Mouse (Mus musculus) forebrain, embryonic 12.5 days (tissue): ENCODE data around the gene Samm50. TPM values are rescaled to one million over a fixed set of nuclear protein-coding genes. Genes with fewer than 3 reads are reported as not detected.

Experiments
- ATAC-seq: fragments of 200-750 bp; cut with Nextera tagmentation; 2 replicates; pipeline ENCODE4 v1.8.0; 2017; ENCODE audit warnings: moderate TSS enrichment; ENCODE audit not compliant: low FRiP score
- H3K27ac ChIP-seq: fragments of 300-500 bp; sonication (generic); 2 replicates; pipeline ENCODE4 v1.5.1; 2016; ENCODE audit warnings: mild to moderate bottlenecking
- H3K27me3 ChIP-seq: fragments of 300-500 bp; sonication (generic); 2 replicates; pipeline ENCODE4 v1.6.1; 2016; ENCODE audit warnings: mild to moderate bottlenecking
- H3K36me3 ChIP-seq: fragments of 300-500 bp; sonication (generic); replicated peaks from 2 replicates; pipeline ENCODE4 v1.6.1; 2016; ENCODE audit warnings: mild to moderate bottlenecking
- H3K4me1 ChIP-seq: fragments of 300-500 bp; sonication (generic); 2 replicates; pipeline ENCODE4 v1.6.1; 2016
- H3K4me2 ChIP-seq: fragments of 300-500 bp; sonication (generic); 2 replicates; pipeline ENCODE4 v1.6.1; 2016; ENCODE audit warnings: mild to moderate bottlenecking, moderate library complexity
- H3K4me3 ChIP-seq: fragments of 300-500 bp; sonication (generic); replicated peaks from 2 replicates; pipeline ENCODE4 v1.5.1; 2016; ENCODE audit warnings: mild to moderate bottlenecking
- H3K9ac ChIP-seq: fragments of 300-500 bp; sonication (generic); 2 replicates; pipeline ENCODE4 v1.6.1; 2016; ENCODE audit warnings: mild to moderate bottlenecking
- H3K9me3 ChIP-seq: fragments of 300-500 bp; sonication (generic); 2 replicates; pipeline ENCODE4 v1.6.1; 2016
- WGBS: fragments of 180-500 bp; shearing (Covaris S2); methylation state at CpG from one replicate; pipeline ENCODE4 v1.1.7; 2016; 5-methylcytosine and 5-hydroxymethylcytosine counted together
- polyA plus RNA-seq: library from polyadenylated mRNA; unstranded; fragments of >200 nt; fragmentation: Nextera tagmentation; extraction: Ambion mirVana; gene quantifications from 2 replicates; pipeline ENCODE4 v1.2.1, GENCODE M21; 2016

Samm50 gene
- polyA plus RNA-seq, 1 experiment from 2014 or later: 95.9 TPM

GRCm38 (mm10) chr15:84186196-84186595 lies 5.8 kb upstream of the Samm50 start:
- Histone ChIP-seq H3K4me2 (no peak overlapping the region), H3K9me3 (no peaks in the 10 kb centered on the region), H3K9ac (no peak overlapping the region), H3K36me3 (no peaks in the 10 kb centered on the region), H3K27ac (no peak overlapping the region), H3K27me3 (0 out of 2 replicates have a peak, but pooled peaks cover 3% of the 10 kb centered on the region), H3K4me3 (no peak overlapping the region), H3K4me1 (no peaks in the 10 kb centered on the region; the same call in 1 of the 2 replicates)
- ATAC-seq: no peak
- WGBS: 60% methylated on average over 4 of the region's 4 CpGs

- ATAC-seq: no peak
- Histone ChIP-seq H3K27me3 (no peaks in the 10 kb centered on the region), H3K9me3 (no peaks in the 10 kb centered on the region), H3K36me3 (no peaks in the 10 kb centered on the region), H3K9ac (no peak overlapping the region), H3K4me1 (peaks cover 15% of the 10 kb centered on the region), H3K4me3 (no peak overlapping the region), H3K4me2 (no peak overlapping the region), H3K27ac (no peak overlapping the region)
- 60% methylated on average over 2 of the region's 2 CpGs for WGBS
Measured at GRCm38 (mm10) chr15:84188887-84189530, 3.0 kb upstream of the Samm50 start.

GRCm38 (mm10) chr15:84189881-84190280 lies 2.2 kb upstream of the Samm50 start:
- H3K9me3 ChIP-seq: no peaks in the 10 kb centered on the region
- H3K9ac ChIP-seq: no peak overlapping the region
- H3K27me3 ChIP-seq: no peaks in the 10 kb centered on the region
- ATAC-seq: no peak
- WGBS: 51% methylated on average over 3 of the region's 3 CpGs
- H3K36me3 ChIP-seq: no peaks in the 10 kb centered on the region
- H3K4me3 ChIP-seq: no peak overlapping the region
- no peak overlapping the region for H3K27ac ChIP-seq
- peaks cover 15% of the 10 kb centered on the region for H3K4me1 ChIP-seq
- no peak overlapping the region for H3K4me2 ChIP-seq

- H3K4me2 ChIP-seq: peak overlapping the region; percentile 65
- WGBS: 1% methylated on average over 9 of the region's 9 CpGs
- peak overlapping the region; percentile 78 for H3K9ac ChIP-seq
- H3K36me3 ChIP-seq: peaks cover 14% of the 10 kb centered on the region
- peaks cover 15% of the 10 kb centered on the region for H3K4me1 ChIP-seq
- no peak; the same call in 1 of the 2 replicates for ATAC-seq
- peak overlapping the region; percentile 91 for H3K4me3 ChIP-seq
- H3K27ac ChIP-seq: peak overlapping the region; percentile 86
- no peaks in the 10 kb centered on the region for H3K9me3 ChIP-seq
- H3K27me3 ChIP-seq: no peaks in the 10 kb centered on the region
Measured at GRCm38 (mm10) chr15:84191724-84192057, 350 bp upstream of the Samm50 start.

GRCm38 (mm10) chr15:84196486-84197165 lies 4.6 kb downstream of the Samm50 start:
- ATAC-seq: no peak
- H3K27me3 ChIP-seq: no peaks in the 10 kb centered on the region
- H3K36me3 ChIP-seq: peaks cover 63% of the 10 kb centered on the region
- WGBS: 91% methylated on average over 8 of the region's 8 CpGs
- no peak overlapping the region for H3K4me3 ChIP-seq
- no peak overlapping the region for H3K4me2 ChIP-seq
- no peak overlapping the region for H3K27ac ChIP-seq
- no peak overlapping the region for H3K9ac ChIP-seq
- no peaks in the 10 kb centered on the region for H3K9me3 ChIP-seq
- peaks cover 11% of the 10 kb centered on the region for H3K4me1 ChIP-seq

- Histone ChIP-seq H3K27ac (no peak overlapping the region), H3K27me3 (no peaks in the 10 kb centered on the region), H3K9me3 (no peaks in the 10 kb centered on the region), H3K9ac (no peak overlapping the region), H3K4me3 (no peak overlapping the region), H3K36me3 (peaks cover 90% of the 10 kb centered on the region), H3K4me2 (no peak overlapping the region), H3K4me1 (peaks cover under 1% of the 10 kb centered on the region; the same call in 1 of the 2 replicates)
- no peak for ATAC-seq
- 96% methylated on average over 4 of the region's 4 CpGs for WGBS
Measured at GRCm38 (mm10) chr15:84207327-84207726, 15.3 kb downstream of the Samm50 start.

GRCm38 (mm10) chr15:84209517-84210412 lies 17.7 kb downstream of the Samm50 start:
- ATAC-seq: no peak
- Histone ChIP-seq H3K27ac (peak overlapping the region; percentile 25; the same call in 1 of the 2 replicates), H3K36me3 (peaks cover 74% of the 10 kb centered on the region), H3K9me3 (no peaks in the 10 kb centered on the region), H3K4me1 (peaks cover 7% of the 10 kb centered on the region; the same call in 1 of the 2 replicates), H3K27me3 (no peaks in the 10 kb centered on the region), H3K4me2 (no peak overlapping the region), H3K9ac (no peak overlapping the region), H3K4me3 (no peak overlapping the region)
- WGBS: 90% methylated on average over 11 of the region's 11 CpGs

GRCm38 (mm10) chr15:84210461-84210860 lies 18.4 kb downstream of the Samm50 start:
- H3K27ac ChIP-seq: no peak overlapping the region
- no peak overlapping the region for H3K4me2 ChIP-seq
- 95% methylated on average over 13 of the region's 13 CpGs for whole genome bisulfite sequencing
- no peak overlapping the region for H3K4me3 ChIP-seq
- no peak for ATAC-seq
- H3K27me3 ChIP-seq: no peaks in the 10 kb centered on the region
- peaks cover 71% of the 10 kb centered on the region for H3K36me3 ChIP-seq
- H3K9me3 ChIP-seq: no peaks in the 10 kb centered on the region
- no peak overlapping the region for H3K9ac ChIP-seq
- peaks cover 7% of the 10 kb centered on the region; the same call in 1 of the 2 replicates for H3K4me1 ChIP-seq

GRCm38 (mm10) chr15:84210941-84211340 lies 18.9 kb downstream of the Samm50 start:
- H3K27me3 ChIP-seq: no peaks in the 10 kb centered on the region
- H3K4me2 ChIP-seq: no peak overlapping the region
- no peak overlapping the region for H3K27ac ChIP-seq
- peaks cover 9% of the 10 kb centered on the region; the same call in 1 of the 2 replicates for H3K4me1 ChIP-seq
- H3K36me3 ChIP-seq: peaks cover 67% of the 10 kb centered on the region
- ATAC-seq: no peak
- H3K4me3 ChIP-seq: no peak overlapping the region
- no peaks in the 10 kb centered on the region for H3K9me3 ChIP-seq
- no peak overlapping the region for H3K9ac ChIP-seq
- WGBS: 91% methylated on average over 13 of the region's 13 CpGs

- ATAC-seq: no peak
- no peak overlapping the region for H3K4me3 ChIP-seq
- H3K27me3 ChIP-seq: no peaks in the 10 kb centered on the region
- 76% methylated on average over 4 of the region's 4 CpGs for WGBS
- H3K9me3 ChIP-seq: no peaks in the 10 kb centered on the region
- H3K27ac ChIP-seq: no peak overlapping the region
- peaks cover 16% of the 10 kb centered on the region for H3K4me1 ChIP-seq
- no peak overlapping the region for H3K4me2 ChIP-seq
- H3K36me3 ChIP-seq: peaks cover 60% of the 10 kb centered on the region
- no peak overlapping the region for H3K9ac ChIP-seq
Measured at GRCm38 (mm10) chr15:84211564-84211963, 19.5 kb downstream of the Samm50 start.

- Histone ChIP-seq H3K27me3 (no peaks in the 10 kb centered on the region), H3K27ac (no peak overlapping the region), H3K36me3 (peaks cover 54% of the 10 kb centered on the region)
Measured at GRCm38 (mm10) chr15:84212031-84212755, 20.2 kb downstream of the Samm50 start.

GRCm38 (mm10) chr15:84212756-84213105 lies 20.7 kb downstream of the Samm50 start:
- Histone ChIP-seq H3K4me2 (no peak overlapping the region), H3K9ac (no peak overlapping the region), H3K36me3 (peaks cover 49% of the 10 kb centered on the region), H3K27ac (no peak overlapping the region), H3K4me1 (peaks cover 21% of the 10 kb centered on the region), H3K9me3 (no peaks in the 10 kb centered on the region), H3K4me3 (no peak overlapping the region), H3K27me3 (no peaks in the 10 kb centered on the region)
- no peak for ATAC-seq
- 90% methylated on average over 2 of the region's 2 CpGs for WGBS

More at GRCm38 (mm10) chr15:84212031-84212755, 20.2 kb downstream of the Samm50 start:
- Histone ChIP-seq H3K9me3 (no peaks in the 10 kb centered on the region), H3K9ac (no peak overlapping the region), H3K4me3 (no peak overlapping the region), H3K4me2 (no peak overlapping the region), H3K4me1 (peaks cover 20% of the 10 kb centered on the region)
- WGBS: 39% methylated on average over 6 of the region's 6 CpGs
- ATAC-seq: peak; percentile 71
